Mouse (Mus musculus) ES-E14 (cell line): Measurements from ENCODE around the gene Hibadh. TPM values are rescaled to one million over a fixed set of nuclear protein-coding genes. Genes with fewer than 3 reads are reported as not detected.
"Not testable (repeated sequence)": the region's sequence is repeated elsewhere in the genome, so short reads cannot be mapped to it uniquely, and the experiment has no call there.

Source experiments
- DNase-seq: peaks from one replicate; pipeline ENCODE4 v3.0.0-alpha.2; 2013; ENCODE audit warnings: low read depth, low spot score
- H3K27ac ChIP-seq: 2 replicates; pipeline ENCODE4 v1.5.1; 2012; ENCODE audit warnings: low read depth, mild to moderate bottlenecking, low read length, moderate library complexity, mixed read lengths; ENCODE audit not compliant: poor library complexity, insufficient read depth, severe bottlenecking
- H3K36me3 ChIP-seq: 2 replicates; pipeline ENCODE4 v1.6.1; 2012; ENCODE audit warnings: mild to moderate bottlenecking, low read length, moderate library complexity, mixed read lengths; ENCODE audit not compliant: control insufficient read depth, poor library complexity, insufficient read depth, severe bottlenecking
- H3K4me1 ChIP-seq, 2 experiments: fragments of 150-350 bp in 1 of 2; sonication (generic) in 1 of 2; 2 replicates each; pipeline ENCODE4 v1.6.1; 2012; ENCODE audit warnings: low read length in 2 of 2, mild to moderate bottlenecking in 1 of 2, mixed read lengths in 1 of 2; ENCODE audit not compliant: control insufficient read depth in 2 of 2, insufficient read depth in 2 of 2, poor library complexity in 1 of 2
- H3K4me3 ChIP-seq, 2 experiments: fragments of 150-350 bp in 1 of 2; sonication (generic) in 1 of 2; 2 replicates each; pipeline ENCODE4 v1.5.1; 2012; ENCODE audit warnings: low read length in 2 of 2, low read depth in 1 of 2, mild to moderate bottlenecking in 1 of 2, mixed read lengths in 1 of 2; ENCODE audit not compliant: insufficient read depth in 1 of 2, poor library complexity in 1 of 2, severe bottlenecking in 1 of 2
- H3K9ac ChIP-seq: 2 replicates; pipeline ENCODE4 v1.6.1; 2012; ENCODE audit warnings: low read depth, mild to moderate bottlenecking, low read length, mixed read lengths; ENCODE audit not compliant: poor library complexity, insufficient read depth, severe bottlenecking
- H3K9me3 ChIP-seq: fragments of 150-350 bp; sonication (generic); 2 replicates; pipeline ENCODE4 v1.6.1; 2012; ENCODE audit warnings: low read depth, mild to moderate bottlenecking, low read length; ENCODE audit not compliant: control insufficient read depth, insufficient read depth
- CHD2 ChIP-seq: IDR thresholded peaks from 2 replicates; pipeline ENCODE4 v1.6.1; 2014; ENCODE audit warnings: mild to moderate bottlenecking, low read depth, low read length, inconsistent platforms
- HCFC1 ChIP-seq: IDR thresholded peaks from 2 replicates; pipeline ENCODE4 v1.6.1; 2012; ENCODE audit warnings: low read length, inconsistent platforms, borderline replicate concordance; ENCODE audit not compliant: insufficient read depth
- MAFK ChIP-seq: IDR thresholded peaks from 2 replicates; pipeline ENCODE4 v1.6.1; 2014; ENCODE audit warnings: mild to moderate bottlenecking, low read depth, low read length, inconsistent platforms; ENCODE audit not compliant: insufficient read depth
- ZC3H11A ChIP-seq: IDR thresholded peaks from 2 replicates; pipeline ENCODE4 v1.6.1; 2012; ENCODE audit warnings: low read depth, mild to moderate bottlenecking, inconsistent platforms, low read length, borderline replicate concordance
- ZNF384 ChIP-seq: IDR thresholded peaks from 2 replicates; pipeline ENCODE4 v1.6.1; 2012; ENCODE audit warnings: low read depth, low read length, inconsistent platforms
- in situ Hi-C, 2 experiments: fragments of 600-800 bp; cut with MboI; formaldehyde crosslinking; loops; one replicate each; pipeline ENCODE4 v1.15.1; 2025; ENCODE audit warnings: low sequenced_read_pairs in 2 of 2, inconsistent platforms in 1 of 2; ENCODE audit not compliant: unreplicated experiment in 2 of 2
- total RNA-seq: library from RNA; depleted of rRNA; stranded (reverse); fragments of 300-350 nt; gene quantifications from 2 replicates; pipeline ENCODE4 v1.2.3, GENCODE M21; 2012

Hibadh gene
- total RNA-seq, 1 experiment = 27.2 TPM

DNA sequence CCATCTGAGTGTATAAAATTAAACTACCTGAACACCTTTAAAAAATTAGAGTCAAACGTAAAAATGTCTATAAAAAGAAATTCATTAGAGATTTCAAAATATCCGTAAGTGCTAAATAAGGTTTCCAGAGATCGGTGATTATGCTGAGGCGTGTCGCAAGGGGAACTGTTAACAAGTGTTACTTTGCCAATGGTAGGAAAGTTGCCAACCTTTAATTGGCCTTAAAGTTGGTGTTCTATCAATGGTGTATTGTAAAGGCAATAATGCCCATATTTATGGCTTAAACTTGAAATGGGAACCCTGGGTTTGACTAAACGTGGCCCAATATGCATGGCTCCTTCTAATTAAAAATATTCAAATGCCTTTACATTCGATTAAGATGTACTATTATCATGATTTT lies 33.5 kb upstream of the Hibadh start:
- Histone ChIP-seq H3K36me3 (no peaks in the 10 kb centered on the region), H3K9me3 (no peaks in the 10 kb centered on the region), H3K9ac (no peak overlapping the region), H3K27ac (no peak overlapping the region), H3K4me3 (no peak overlapping the region), H3K4me1 (peaks cover 0 to 2% of the 10 kb centered on the region in 2 experiments; a peak in 1 of 4 replicates)
- in situ Hi-C loops = no loop called here
- no peak for DNase-seq
- TF ChIP-seq ZC3H11A = no peak
- TF ChIP-seq HCFC1 = no peak
- TF ChIP-seq CHD2 = no peak
- no peak for TF ChIP-seq ZNF384
- no peak for TF ChIP-seq MAFK

GRCm38 (mm10) chr6:52672539-52672938 lies 32.4 kb upstream of the Hibadh start:
- H3K27ac ChIP-seq = no peak overlapping the region
- no peaks in the 10 kb centered on the region for H3K9me3 ChIP-seq
- peaks cover 0 to 2% of the 10 kb centered on the region in 2 experiments; a peak in 1 of 4 replicates for H3K4me1 ChIP-seq
- no peak overlapping the region for H3K4me3 ChIP-seq
- no peak overlapping the region for H3K9ac ChIP-seq
- no peaks in the 10 kb centered on the region for H3K36me3 ChIP-seq
- DNase-seq = no peak
- in situ Hi-C loops = no loop called here
- no peak for TF ChIP-seq HCFC1
- no peak for TF ChIP-seq ZNF384
- no peak for TF ChIP-seq CHD2
- no peak for TF ChIP-seq MAFK
- TF ChIP-seq ZC3H11A = no peak

- Histone ChIP-seq H3K9ac (no peak overlapping the region), H3K27ac (no peak overlapping the region), H3K36me3 (no peaks in the 10 kb centered on the region), H3K4me1 (peaks cover 0 to 2% of the 10 kb centered on the region in 2 experiments; a peak in 1 of 4 replicates), H3K9me3 (no peaks in the 10 kb centered on the region), H3K4me3 (no peak overlapping the region)
- in situ Hi-C loops = no loop called here
- no peak for DNase-seq
- TF ChIP-seq ZC3H11A = no peak
- no peak for TF ChIP-seq HCFC1
- no peak for TF ChIP-seq MAFK
- no peak for TF ChIP-seq CHD2
- TF ChIP-seq ZNF384 = no peak
These were observed 31.6 kb upstream of the Hibadh start for GRCm38 (mm10) chr6:52671791-52672190.

DNA sequence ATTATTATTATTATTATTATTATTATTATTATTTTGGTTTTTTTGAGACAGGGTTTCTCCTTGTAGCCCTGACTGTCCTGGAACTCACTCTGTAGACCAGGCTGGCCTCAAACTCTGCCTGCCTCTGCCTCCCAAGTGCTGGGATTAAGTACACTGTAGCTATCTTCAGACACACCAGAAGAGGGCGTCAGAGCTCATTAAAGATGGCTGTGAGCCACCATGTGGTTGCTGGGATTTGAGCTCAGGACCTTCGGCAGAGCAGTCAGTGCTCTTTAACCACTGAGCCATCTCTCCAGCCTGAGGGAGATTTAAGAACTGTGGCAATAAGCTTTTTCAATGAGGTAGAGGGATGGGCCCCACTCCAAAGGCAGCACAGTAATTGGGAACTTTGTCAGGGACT lies 29.7 kb upstream of the Hibadh start:
- H3K9me3 ChIP-seq, H3K9ac ChIP-seq, H3K4me3 ChIP-seq, H3K36me3 ChIP-seq, H3K27ac ChIP-seq, in situ Hi-C loops, H3K4me1 ChIP-seq, DNase-seq: not testable (repeated sequence)

- Histone ChIP-seq H3K4me1 (no peaks in the 10 kb centered on the region), H3K9me3 (no peaks in the 10 kb centered on the region), H3K27ac (no peak overlapping the region), H3K9ac (no peak overlapping the region), H3K4me3 (no peak overlapping the region), H3K36me3 (no peaks in the 10 kb centered on the region)
- TF ChIP-seq MAFK (no peak), ZNF384 (no peak), ZC3H11A (no peak), HCFC1 (no peak), CHD2 (no peak)
- in situ Hi-C loops = no loop called here
- no peak for DNase-seq
These were observed 27.5 kb upstream of the Hibadh start for GRCm38 (mm10) chr6:52667641-52668040.
